Mouse (Mus musculus): Measurements from ENCODE around the gene Klhdc7a. TPM values are rescaled to one million over a fixed set of nuclear protein-coding genes. Genes with fewer than 3 reads are reported as not detected.
A peak's percentile ranks its signal among the peaks of the same experiment; 100 is the strongest.

Klhdc7a gene
- total and polyA plus RNA-seq, 3 experiments: 1.4 to 4.7 (median 1.7) TPM

- Histone ChIP-seq H3K36me3 (ENCODE audit: control insufficient read depth, insufficient read depth, low read length) (no peaks in the 10 kb centered on the region), H3K27ac (no peak overlapping the region), H3K79me2 (replicated peaks; ENCODE audit: control insufficient read depth, insufficient read depth, low read length) (no peaks in the 10 kb centered on the region), H3K27me3 (ENCODE audit: control insufficient read depth, insufficient read depth, low read length) (peaks cover 4% of the 10 kb centered on the region), H3K9ac (ENCODE audit: low read depth, low read length) (no peak overlapping the region), H3K4me1 (ENCODE audit: control insufficient read depth, insufficient read depth, low read length) (no peaks in the 10 kb centered on the region), H3K4me3 (no peak overlapping the region)
- TF ChIP-seq POLR2A (IDR thresholded peaks at IDR 0.05; ENCODE audit: insufficient read depth, low read depth, low read length) (no peak), CTCF (IDR thresholded peaks at IDR 0.05) (no peak), EP300 (IDR thresholded peaks at IDR 0.05; ENCODE audit: insufficient read depth, low read depth, low read length) (no peak)
- WGBS: 82% methylated on average over 5 of the region's 5 CpGs
- DNase-seq: peak in 1 of 2 experiments; percentile 10
- intact Hi-C loops (cut with DNase I): no loop called here
Observed at GRCm38 (mm10) chr4:140000911-140001310, 33.1 kb upstream of the Klhdc7a start.

- Histone ChIP-seq H3K27ac (no peak overlapping the region), H3K36me3 (ENCODE audit: control insufficient read depth, insufficient read depth, low read length) (no peaks in the 10 kb centered on the region), H3K27me3 (ENCODE audit: control insufficient read depth, insufficient read depth, low read length) (peaks cover 1% of the 10 kb centered on the region), H3K9ac (ENCODE audit: low read depth, low read length) (no peak overlapping the region), H3K4me1 (ENCODE audit: control insufficient read depth, insufficient read depth, low read length) (no peaks in the 10 kb centered on the region), H3K4me3 (no peak overlapping the region), H3K79me2 (replicated peaks; ENCODE audit: control insufficient read depth, insufficient read depth, low read length) (no peaks in the 10 kb centered on the region)
- intact Hi-C loops (cut with DNase I): no loop called here
- DNase-seq: no peak
- TF ChIP-seq EP300 (IDR thresholded peaks at IDR 0.05; ENCODE audit: insufficient read depth, low read depth, low read length) (no peak), CTCF (IDR thresholded peaks at IDR 0.05) (no peak), POLR2A (IDR thresholded peaks at IDR 0.05; ENCODE audit: insufficient read depth, low read depth, low read length) (no peak)
- 70% methylated on average over 7 of the region's 7 CpGs for WGBS
Observed at GRCm38 (mm10) chr4:139999033-139999432, 31.2 kb upstream of the Klhdc7a start.

- H3K4me3 ChIP-seq: no peak overlapping the region
- TF ChIP-seq CTCF (IDR thresholded peaks at IDR 0.05) (no peak), EP300 (IDR thresholded peaks at IDR 0.05; ENCODE audit: insufficient read depth, low read depth, low read length) (no peak), POLR2A (IDR thresholded peaks at IDR 0.05; ENCODE audit: insufficient read depth, low read depth, low read length) (no peak)
- no peaks in the 10 kb centered on the region for H3K27me3 ChIP-seq (ENCODE audit: control insufficient read depth, insufficient read depth, low read length)
- no peaks in the 10 kb centered on the region for H3K36me3 ChIP-seq (ENCODE audit: control insufficient read depth, insufficient read depth, low read length)
- WGBS: 46% methylated on average over 8 of the region's 8 CpGs
- H3K27ac ChIP-seq: no peak overlapping the region
- intact Hi-C loops (cut with DNase I): no loop called here
- no peak overlapping the region for H3K9ac ChIP-seq (ENCODE audit: low read depth, low read length)
- no peaks in the 10 kb centered on the region for H3K4me1 ChIP-seq (ENCODE audit: control insufficient read depth, insufficient read depth, low read length)
- no peaks in the 10 kb centered on the region for H3K79me2 ChIP-seq (replicated peaks; ENCODE audit: control insufficient read depth, insufficient read depth, low read length)
- DNase-seq: no peak
Observed at GRCm38 (mm10) chr4:139995659-139996058, 27.8 kb upstream of the Klhdc7a start.

GRCm38 (mm10) chr4:139993111-139993755 is 25.4 kb upstream of the Klhdc7a start:
- 25% methylated on average over 7 of the region's 16 CpGs for WGBS
- Histone ChIP-seq H3K36me3 (ENCODE audit: control insufficient read depth, insufficient read depth, low read length) (no peaks in the 10 kb centered on the region), H3K9ac (ENCODE audit: low read depth, low read length) (no peak overlapping the region), H3K4me3 (no peak overlapping the region), H3K27ac (no peak overlapping the region), H3K4me1 (ENCODE audit: control insufficient read depth, insufficient read depth, low read length) (no peaks in the 10 kb centered on the region), H3K27me3 (ENCODE audit: control insufficient read depth, insufficient read depth, low read length) (no peaks in the 10 kb centered on the region), H3K79me2 (replicated peaks; ENCODE audit: control insufficient read depth, insufficient read depth, low read length) (no peaks in the 10 kb centered on the region)
- intact Hi-C loops (cut with DNase I): no loop called here
- no peak for DNase-seq
- TF ChIP-seq CTCF (IDR thresholded peaks at IDR 0.05) (no peak), POLR2A (IDR thresholded peaks at IDR 0.05; ENCODE audit: insufficient read depth, low read depth, low read length) (no peak), EP300 (IDR thresholded peaks at IDR 0.05; ENCODE audit: insufficient read depth, low read depth, low read length) (no peak)

GRCm38 (mm10) chr4:139986913-139987312 is 19.1 kb upstream of the Klhdc7a start:
- Histone ChIP-seq H3K4me3 (no peak overlapping the region), H3K4me1 (ENCODE audit: control insufficient read depth, insufficient read depth, low read length) (no peaks in the 10 kb centered on the region), H3K36me3 (ENCODE audit: control insufficient read depth, insufficient read depth, low read length) (no peaks in the 10 kb centered on the region), H3K9ac (ENCODE audit: low read depth, low read length) (no peak overlapping the region), H3K79me2 (replicated peaks; ENCODE audit: control insufficient read depth, insufficient read depth, low read length) (no peaks in the 10 kb centered on the region), H3K27ac (no peak overlapping the region), H3K27me3 (ENCODE audit: control insufficient read depth, insufficient read depth, low read length) (no peaks in the 10 kb centered on the region; the same call in 1 of the 2 replicates)
- TF ChIP-seq POLR2A (IDR thresholded peaks at IDR 0.05; ENCODE audit: insufficient read depth, low read depth, low read length) (no peak), EP300 (IDR thresholded peaks at IDR 0.05; ENCODE audit: insufficient read depth, low read depth, low read length) (no peak), CTCF (IDR thresholded peaks at IDR 0.05) (no peak)
- WGBS: 30% methylated on average over 7 of the region's 7 CpGs
- intact Hi-C loops (cut with DNase I): no loop called here
- no peak for DNase-seq

- Histone ChIP-seq H3K9ac (ENCODE audit: low read depth, low read length) (no peak overlapping the region), H3K36me3 (ENCODE audit: control insufficient read depth, insufficient read depth, low read length) (no peaks in the 10 kb centered on the region), H3K27ac (no peak overlapping the region), H3K4me3 (no peak overlapping the region), H3K79me2 (replicated peaks; ENCODE audit: control insufficient read depth, insufficient read depth, low read length) (no peaks in the 10 kb centered on the region), H3K27me3 (ENCODE audit: control insufficient read depth, insufficient read depth, low read length) (no peaks in the 10 kb centered on the region), H3K4me1 (ENCODE audit: control insufficient read depth, insufficient read depth, low read length) (no peaks in the 10 kb centered on the region)
- no peak for DNase-seq
- intact Hi-C loops (cut with DNase I): no loop called here
- 35% methylated on average over 5 of the region's 5 CpGs for WGBS
- no peak for TF ChIP-seq EP300 (IDR thresholded peaks at IDR 0.05; ENCODE audit: insufficient read depth, low read depth, low read length)
Observed at GRCm38 (mm10) chr4:139978716-139979115, 10.9 kb upstream of the Klhdc7a start.
